In the genomic region with DNA sequence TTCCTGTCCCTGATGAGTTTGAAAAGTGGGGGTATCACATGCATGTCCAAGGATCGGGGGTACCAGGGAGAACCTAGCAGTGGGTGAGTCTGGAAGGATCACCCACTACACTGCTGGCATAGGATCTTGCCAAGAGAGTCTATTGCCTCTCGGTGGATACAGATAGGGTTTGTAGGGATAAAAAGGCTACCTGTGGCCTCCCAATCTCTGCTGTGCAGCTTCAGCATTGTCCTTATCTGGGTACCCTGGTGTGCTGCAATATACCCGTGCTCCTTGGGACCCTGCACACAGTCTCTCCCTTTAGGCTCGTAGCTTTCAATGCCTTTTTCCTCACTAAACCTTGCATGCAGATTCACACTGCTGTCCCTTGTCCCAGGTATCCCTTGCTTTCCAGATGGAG, we compare ENCODE assay signal across 22 mouse cellular contexts.
DNase-seq lines count a peak whose midpoint lies in the region; ATAC-seq and TF ChIP-seq lines count a peak whose summit lies in the region.
"Had no signal": no experiment of that assay in that cellular context is flagged by ENCODE, and none has a peak within 500 bp of the region (broad histone marks: within the 10 kb centered on the region; RNA-seq: fewer than 3 reads in every experiment).

No protein-coding gene starts in this region.

- no peak overlapping the region for H3K9ac ChIP-seq in liver, embryonic 12.5 days
- H3K9ac ChIP-seq in liver, postnatal 0 days (replicated peaks): no peak overlapping the region
- H3K9ac ChIP-seq in liver, embryonic 14.5 days (replicated peaks): no peak overlapping the region
- H3K9ac ChIP-seq: embryonic facial prominence, embryonic 13.5 days; embryonic facial prominence, embryonic 15.5 days; forebrain, embryonic 12.5 days had no signal

- DNase-seq in liver, postnatal 0 days: no peak
- DNase-seq in liver, embryonic 14.5 days (ENCODE audit: low read depth in 3 of 3, low spot score in 3 of 3): no peak
- DNase-seq in right cerebral cortex, postnatal 4 days: no peak
- no peak for DNase-seq in thymus, postnatal 0 days (ENCODE audit: low spot score)
- DNase-seq: adrenal gland, adult 2 months; adrenal gland, postnatal 10 days; adrenal gland, postnatal 25 days; cerebellum, adult 11 months; cerebellum, adult 18-20 months; cerebellum, adult 8-10 months; cerebellum, adult 9-11 months; cerebellum, postnatal 14 days; cerebellum, postnatal 36 days; embryo, embryonic 11 days had no signal

- no peak for TF ChIP-seq CTCF in liver, postnatal 0 days (IDR thresholded peaks at IDR 0.05; ENCODE audit: low read depth)
- TF ChIP-seq CTCF in liver, embryonic 14.5 days (IDR thresholded peaks at IDR 0.05; ENCODE audit: low read depth): no peak

- no peaks in the 10 kb centered on the region; the same call in 1 of the 2 replicates for H3K36me3 ChIP-seq in liver, embryonic 12.5 days
- peaks cover 8% of the 10 kb centered on the region; the same call in 1 of the 2 replicates for H3K36me3 ChIP-seq in liver, postnatal 0 days (replicated peaks; ENCODE audit: insufficient read depth, low read length)
- no peaks in the 10 kb centered on the region for H3K36me3 ChIP-seq in liver, embryonic 14.5 days (replicated peaks; ENCODE audit: control insufficient read depth, insufficient read depth, low read depth)

- 42% methylated on average over 4 of the region's 4 CpGs for WGBS in liver, embryonic 12.5 days (ENCODE audit: insufficient replicate concordance)
- 51% methylated on average over 4 of the region's 4 CpGs for WGBS in liver, postnatal 0 days (ENCODE audit: insufficient replicate concordance)
- WGBS in liver, embryonic 14.5 days (ENCODE audit: insufficient replicate concordance): 30% methylated on average over 4 of the region's 4 CpGs

- H3K27ac ChIP-seq in liver, embryonic 12.5 days: no peak overlapping the region
- no peak overlapping the region for H3K27ac ChIP-seq in liver, postnatal 0 days (ENCODE audit: low read depth)
- H3K27ac ChIP-seq in liver, embryonic 14.5 days: no peak overlapping the region
- H3K27ac ChIP-seq: embryonic facial prominence, embryonic 13.5 days; embryonic facial prominence, embryonic 15.5 days; forebrain, embryonic 10.5 days; forebrain, embryonic 12.5 days had no signal

- H3K4me2 ChIP-seq in liver, embryonic 12.5 days: no peak overlapping the region
- no peak overlapping the region for H3K4me2 ChIP-seq in liver, postnatal 0 days (ENCODE audit: low read depth, low read length)
- no peak overlapping the region for H3K4me2 ChIP-seq in liver, embryonic 14.5 days (ENCODE audit: low read depth)
- H3K4me2 ChIP-seq: embryonic facial prominence, embryonic 13.5 days; embryonic facial prominence, embryonic 15.5 days; forebrain, embryonic 12.5 days had no signal

- H3K4me1 ChIP-seq in liver, embryonic 12.5 days: no peaks in the 10 kb centered on the region
- no peaks in the 10 kb centered on the region for H3K4me1 ChIP-seq in liver, postnatal 0 days (ENCODE audit: insufficient read depth)
- H3K4me1 ChIP-seq in liver, embryonic 14.5 days (replicated peaks; ENCODE audit: control insufficient read depth in 2 of 2, insufficient read depth in 2 of 2, low read length in 1 of 2): no peaks in the 10 kb centered on the region
- H3K4me1 ChIP-seq: embryonic facial prominence, embryonic 15.5 days had no signal

- no peak overlapping the region for H3K4me3 ChIP-seq in liver, embryonic 12.5 days
- no peak overlapping the region for H3K4me3 ChIP-seq in liver, postnatal 0 days (ENCODE audit: low read depth, low read length)
- no peak overlapping the region for H3K4me3 ChIP-seq in liver, embryonic 14.5 days (ENCODE audit: insufficient read depth in 1 of 2, low read depth in 2 of 2, low read length in 2 of 2)
- H3K4me3 ChIP-seq: embryonic facial prominence, embryonic 13.5 days; embryonic facial prominence, embryonic 15.5 days; erythroblast, embryonic 14.5 days; forebrain, embryonic 10.5 days; forebrain, embryonic 12.5 days had no signal

- no peaks in the 10 kb centered on the region for H3K9me3 ChIP-seq in liver, embryonic 12.5 days (replicated peaks)
- H3K9me3 ChIP-seq in liver, postnatal 0 days (ENCODE audit: low read length): no peaks in the 10 kb centered on the region
- H3K9me3 ChIP-seq in liver, embryonic 14.5 days (ENCODE audit: control insufficient read depth, low read length): no peaks in the 10 kb centered on the region
- H3K9me3 ChIP-seq: embryonic facial prominence, embryonic 13.5 days; embryonic facial prominence, embryonic 15.5 days; forebrain, embryonic 10.5 days; forebrain, embryonic 12.5 days had no signal

- TF ChIP-seq EP300 in liver, postnatal 0 days (IDR thresholded peaks at IDR 0.05; ENCODE audit: low read depth): no peak
- TF ChIP-seq EP300 in liver, embryonic 14.5 days (IDR thresholded peaks at IDR 0.05; ENCODE audit: low read depth): no peak

- ATAC-seq in liver, embryonic 12.5 days: 0 out of 2 replicates have a peak, but pooled peaks have one; percentile 37
- ATAC-seq in liver, postnatal 0 days: no peak
- 0 out of 2 replicates have a peak, but pooled peaks have one; percentile 21 for ATAC-seq in liver, embryonic 14.5 days (ENCODE audit: insufficient read depth)
- ATAC-seq in megakaryocyte-erythroid progenitor cell, adult 5-6 weeks (replicated peaks; ENCODE audit: low FRiP score, low TSS enrichment, poor library complexity, severe bottlenecking): peak; percentile 49
- ATAC-seq: forebrain, embryonic 14.5 days had no signal

- H3K27me3 ChIP-seq in liver, embryonic 12.5 days (replicated peaks): no peaks in the 10 kb centered on the region
- H3K27me3 ChIP-seq in liver, postnatal 0 days (ENCODE audit: insufficient read depth, low read length): no peaks in the 10 kb centered on the region
- no peaks in the 10 kb centered on the region for H3K27me3 ChIP-seq in liver, embryonic 14.5 days (ENCODE audit: control insufficient read depth, insufficient read depth, low read length)
- H3K27me3 ChIP-seq: embryonic facial prominence, embryonic 13.5 days; embryonic facial prominence, embryonic 15.5 days; forebrain, embryonic 12.5 days had no signal
